Mouse (Mus musculus): ENCODE data around the gene Serpinb9.

GRCm38 (mm10) chr13:33006555-33006954 lies 3.5 kb downstream of the Serpinb9 start:
- TF ChIP-seq CTCF (IDR thresholded peaks at IDR 0.05; ENCODE audit: borderline replicate concordance, control insufficient read depth, extremely low read depth, insufficient read depth, low read length, poor library complexity) (no peak), POLR2A (IDR thresholded peaks at IDR 0.05; ENCODE audit: control insufficient read depth, extremely low read depth, insufficient read depth, low read length, poor library complexity) (no peak)
